Mouse (Mus musculus) stomach, embryonic 15.5 days (tissue): ENCODE measurements around the gene Arntl2. TPM values are rescaled to one million over a fixed set of nuclear protein-coding genes. Genes with fewer than 3 reads are reported as not detected.
"Not testable (repeated sequence)": the region's sequence is repeated elsewhere in the genome, so short reads cannot be mapped to it uniquely, and the experiment has no call there.

Source experiments
- ATAC-seq: fragments of 200-750 bp; cut with Nextera tagmentation; 2 replicates; pipeline ENCODE4 v1.8.0; 2017; ENCODE audit warnings: low read depth, moderate number of reproducible peaks, moderate TSS enrichment; ENCODE audit not compliant: insufficient read depth, low FRiP score
- H3K27ac ChIP-seq: fragments of 300-500 bp; sonication (generic); 2 replicates; pipeline ENCODE4 v1.5.1; 2015; ENCODE audit warnings: mild to moderate bottlenecking, inconsistent platforms
- H3K27me3 ChIP-seq: fragments of 300-500 bp; sonication (generic); replicated peaks from 2 replicates; pipeline ENCODE4 v1.6.1; 2015; ENCODE audit warnings: inconsistent platforms
- H3K36me3 ChIP-seq: fragments of 300-500 bp; sonication (generic); 2 replicates; pipeline ENCODE4 v1.6.1; 2015; ENCODE audit warnings: inconsistent platforms
- H3K4me1 ChIP-seq: fragments of 300-500 bp; sonication (generic); 2 replicates; pipeline ENCODE4 v1.6.1; 2015; ENCODE audit warnings: inconsistent platforms
- H3K4me2 ChIP-seq: fragments of 300-500 bp; sonication (generic); 2 replicates; pipeline ENCODE4 v1.6.1; 2015; ENCODE audit warnings: mild to moderate bottlenecking, inconsistent platforms
- H3K4me3 ChIP-seq: fragments of 300-500 bp; sonication (generic); replicated peaks from 2 replicates; pipeline ENCODE4 v1.5.1; 2015; ENCODE audit warnings: inconsistent platforms
- H3K9ac ChIP-seq: fragments of 300-500 bp; sonication (generic); 2 replicates; pipeline ENCODE4 v1.6.1; 2015; ENCODE audit warnings: inconsistent platforms
- H3K9me3 ChIP-seq: fragments of 300-500 bp; sonication (generic); 2 replicates; pipeline ENCODE4 v1.6.1; 2016; ENCODE audit warnings: inconsistent platforms
- WGBS: fragments of 180-500 bp; shearing (Covaris S2); methylation state at CpG from one replicate; pipeline ENCODE4 v1.1.7; 2015; 5-methylcytosine and 5-hydroxymethylcytosine counted together
- polyA plus RNA-seq: library from polyadenylated mRNA; unstranded; fragments of >200 nt; fragmentation: Nextera tagmentation; extraction: Ambion mirVana; gene quantifications from 2 replicates; pipeline ENCODE4 v1.2.1, GENCODE M21; 2015

The Arntl2 gene
- polyA plus RNA-seq, 1 experiment from 2014 or later, result 8.4 TPM

DNA sequence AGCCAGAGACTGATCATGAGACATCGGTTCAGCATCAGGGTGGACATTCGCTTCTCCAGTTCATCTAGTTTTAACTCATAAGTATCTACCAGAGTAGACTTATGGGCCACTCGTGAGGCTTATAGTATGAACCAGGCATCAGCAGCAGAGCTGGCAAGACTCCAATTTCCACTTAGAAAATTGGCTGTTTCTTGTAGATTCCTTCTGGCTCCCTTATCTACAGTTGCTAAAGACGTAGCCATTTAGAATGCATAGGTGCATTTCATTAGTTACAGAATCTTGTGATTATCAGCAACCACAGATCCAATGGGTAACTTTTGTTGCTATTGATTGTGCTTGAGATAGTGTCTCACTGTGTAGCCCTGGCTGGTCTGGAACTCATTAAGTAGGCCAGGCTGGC lies 56.9 kb downstream of the Arntl2 start:
- Histone ChIP-seq H3K4me2 (no peak overlapping the region), H3K27me3 (no peaks in the 10 kb centered on the region), H3K9me3 (no peaks in the 10 kb centered on the region), H3K9ac (no peak overlapping the region), H3K4me1 (no peaks in the 10 kb centered on the region), H3K36me3 (no peaks in the 10 kb centered on the region), H3K4me3 (no peak overlapping the region), H3K27ac (no peak overlapping the region)
- WGBS, result 56% methylated on average over 4 of the region's 4 CpGs
- peak; percentile 25; the same call in 1 of the 2 replicates for ATAC-seq

DNA sequence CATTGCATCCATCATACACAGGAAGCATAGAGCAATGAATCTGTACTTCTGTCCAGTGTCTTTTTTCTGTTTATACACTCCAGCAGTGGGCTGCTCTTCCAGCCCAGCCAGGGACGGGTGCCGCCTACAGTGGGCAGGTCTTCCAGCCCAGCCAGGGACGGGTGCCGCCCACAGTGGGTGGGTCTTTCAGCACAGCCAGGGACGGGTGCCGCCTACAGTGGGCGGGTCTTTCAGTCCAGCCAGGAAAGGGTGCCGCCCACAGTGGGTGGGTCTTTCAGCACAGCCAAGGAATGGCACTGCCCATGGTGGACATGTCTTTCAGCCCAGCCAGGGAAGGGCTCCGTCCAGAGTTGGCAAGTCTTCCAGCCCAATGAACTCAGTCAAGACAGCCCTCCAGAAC lies 59.3 kb downstream of the Arntl2 start:
- Histone ChIP-seq H3K4me3 (no peak overlapping the region), H3K27ac (no peak overlapping the region), H3K27me3 (no peaks in the 10 kb centered on the region), H3K4me1 (no peaks in the 10 kb centered on the region), H3K4me2 (no peak overlapping the region), H3K9ac (no peak overlapping the region), H3K36me3 (no peaks in the 10 kb centered on the region), H3K9me3 (no peaks in the 10 kb centered on the region)
- ATAC-seq, result 0 out of 2 replicates have a peak, but pooled peaks have one; percentile 63
- WGBS, result 91% methylated on average over 9 of the region's 9 CpGs

GRCm38 (mm10) chr6:146857386-146857785 lies 61.5 kb downstream of the Arntl2 start:
- no peak overlapping the region for H3K4me2 ChIP-seq
- no peak overlapping the region for H3K9ac ChIP-seq
- H3K36me3 ChIP-seq, result no peaks in the 10 kb centered on the region
- no peak overlapping the region for H3K27ac ChIP-seq
- H3K9me3 ChIP-seq, result no peaks in the 10 kb centered on the region
- H3K4me3 ChIP-seq, result no peak overlapping the region
- H3K27me3 ChIP-seq, result no peaks in the 10 kb centered on the region
- no peaks in the 10 kb centered on the region for H3K4me1 ChIP-seq
- no peak for ATAC-seq
- WGBS, result 93% methylated on average over 2 of the region's 2 CpGs

DNA sequence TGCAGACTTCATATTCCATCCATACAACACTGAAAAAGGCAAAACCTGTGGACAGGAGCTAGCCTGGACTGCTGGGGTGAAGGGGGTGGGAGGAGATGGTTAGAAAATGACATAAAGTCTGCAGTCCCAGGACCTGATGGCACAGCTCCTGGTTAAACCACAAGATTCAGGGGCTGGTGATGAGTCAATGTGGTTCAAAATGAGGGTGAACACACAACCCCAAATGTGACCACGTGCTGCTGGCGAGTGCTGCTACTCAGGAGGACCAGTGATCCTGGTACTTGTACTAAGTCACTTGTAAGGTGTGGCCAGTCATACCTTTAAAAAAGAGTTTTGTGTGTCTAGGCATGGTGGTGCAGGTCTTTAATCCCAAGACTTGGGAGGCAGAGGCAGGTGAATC lies 67.3 kb downstream of the Arntl2 start:
- no peaks in the 10 kb centered on the region for H3K27me3 ChIP-seq
- H3K4me2 ChIP-seq, result no peak overlapping the region
- no peaks in the 10 kb centered on the region for H3K4me1 ChIP-seq
- ATAC-seq, result no peak
- no peak overlapping the region for H3K4me3 ChIP-seq
- no peak overlapping the region for H3K9ac ChIP-seq
- H3K9me3 ChIP-seq, result no peaks in the 10 kb centered on the region
- 89% methylated on average over 2 of the region's 2 CpGs for WGBS
- H3K36me3 ChIP-seq, result no peaks in the 10 kb centered on the region
- H3K27ac ChIP-seq, result no peak overlapping the region

DNA sequence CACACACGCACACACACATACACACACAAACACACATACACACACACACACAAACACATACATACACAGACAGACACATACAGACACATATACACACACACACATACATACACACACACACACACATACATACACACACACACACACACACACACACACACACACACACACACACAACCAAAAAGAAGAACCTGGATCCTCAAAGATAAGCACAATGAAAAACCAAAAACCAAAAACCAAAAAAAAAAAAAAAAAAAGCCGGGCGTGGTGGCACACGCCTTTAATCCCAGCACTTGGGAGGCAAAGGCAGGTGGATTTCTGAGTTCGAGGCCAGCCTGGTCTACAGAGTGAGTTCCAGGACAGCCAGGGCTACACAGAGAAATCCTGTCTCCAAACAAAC lies 68.5 kb downstream of the Arntl2 start:
- not testable (repeated sequence) for H3K9ac ChIP-seq, H3K27ac ChIP-seq, H3K4me1 ChIP-seq, H3K4me3 ChIP-seq, ATAC-seq, H3K9me3 ChIP-seq, H3K27me3 ChIP-seq, H3K4me2 ChIP-seq, H3K36me3 ChIP-seq
- WGBS, result 93% methylated on average over 2 of the region's 5 CpGs

- Histone ChIP-seq H3K4me3 (no peak overlapping the region), H3K9ac (no peak overlapping the region), H3K27ac (no peak overlapping the region), H3K27me3 (no peaks in the 10 kb centered on the region), H3K4me1 (no peaks in the 10 kb centered on the region), H3K9me3 (no peaks in the 10 kb centered on the region), H3K36me3 (no peaks in the 10 kb centered on the region), H3K4me2 (no peak overlapping the region)
- no peak for ATAC-seq
- 81% methylated on average over 4 of the region's 4 CpGs for WGBS
Measured at GRCm38 (mm10) chr6:146865701-146866100, 69.8 kb downstream of the Arntl2 start.

DNA sequence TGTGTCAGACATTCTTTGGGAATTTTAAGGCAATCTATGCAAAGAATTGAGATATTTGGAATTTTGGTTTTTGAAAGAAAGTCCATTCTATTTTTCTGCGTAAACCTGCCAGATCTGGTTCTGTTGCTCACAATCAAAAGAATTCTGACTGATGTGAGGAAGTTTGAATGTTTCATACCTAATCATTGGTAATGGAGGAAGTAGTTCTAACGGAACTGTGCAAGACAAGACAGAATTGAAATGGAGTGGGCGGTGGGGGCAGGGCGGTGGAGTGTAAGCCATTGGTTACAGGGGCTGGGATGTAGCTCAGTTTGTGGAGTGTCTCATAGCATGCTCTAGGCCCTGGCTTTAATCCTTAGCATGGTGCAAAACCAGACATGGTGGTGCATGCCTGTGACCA lies 76.1 kb downstream of the Arntl2 start:
- Histone ChIP-seq H3K4me2 (no peak overlapping the region), H3K9me3 (no peaks in the 10 kb centered on the region), H3K4me1 (no peaks in the 10 kb centered on the region), H3K4me3 (no peak overlapping the region), H3K36me3 (no peaks in the 10 kb centered on the region), H3K27ac (no peak overlapping the region), H3K27me3 (no peaks in the 10 kb centered on the region), H3K9ac (no peak overlapping the region)
- ATAC-seq, result no peak
- WGBS, result 89% methylated on average over 4 of the region's 4 CpGs

GRCm38 (mm10) chr6:146874415-146874814 lies 78.6 kb downstream of the Arntl2 start:
- H3K4me1 ChIP-seq, result no peaks in the 10 kb centered on the region
- no peaks in the 10 kb centered on the region for H3K9me3 ChIP-seq
- H3K27me3 ChIP-seq, result no peaks in the 10 kb centered on the region
- H3K4me3 ChIP-seq, result no peak overlapping the region
- no peak overlapping the region for H3K9ac ChIP-seq
- WGBS, result 74% methylated on average over 6 of the region's 6 CpGs
- no peaks in the 10 kb centered on the region for H3K36me3 ChIP-seq
- ATAC-seq, result no peak
- no peak overlapping the region for H3K4me2 ChIP-seq
- no peak overlapping the region for H3K27ac ChIP-seq

GRCm38 (mm10) chr6:146876820-146877219 lies 81.0 kb downstream of the Arntl2 start:
- no peaks in the 10 kb centered on the region for H3K4me1 ChIP-seq
- H3K27ac ChIP-seq, result no peak overlapping the region
- ATAC-seq, result no peak
- H3K4me3 ChIP-seq, result no peak overlapping the region
- H3K4me2 ChIP-seq, result no peak overlapping the region
- no peak overlapping the region for H3K9ac ChIP-seq
- no peaks in the 10 kb centered on the region for H3K27me3 ChIP-seq
- no peaks in the 10 kb centered on the region for H3K36me3 ChIP-seq
- 89% methylated on average over 2 of the region's 2 CpGs for WGBS
- H3K9me3 ChIP-seq, result no peaks in the 10 kb centered on the region

GRCm38 (mm10) chr6:146877425-146878045 lies 81.7 kb downstream of the Arntl2 start:
- Histone ChIP-seq H3K9me3 (no peaks in the 10 kb centered on the region), H3K9ac (no peak overlapping the region), H3K4me3 (no peak overlapping the region), H3K27ac (no peak overlapping the region), H3K27me3 (no peaks in the 10 kb centered on the region), H3K4me2 (no peak overlapping the region), H3K36me3 (no peaks in the 10 kb centered on the region), H3K4me1 (no peaks in the 10 kb centered on the region)
- 87% methylated on average over 12 of the region's 12 CpGs for WGBS
- ATAC-seq, result no peak

DNA sequence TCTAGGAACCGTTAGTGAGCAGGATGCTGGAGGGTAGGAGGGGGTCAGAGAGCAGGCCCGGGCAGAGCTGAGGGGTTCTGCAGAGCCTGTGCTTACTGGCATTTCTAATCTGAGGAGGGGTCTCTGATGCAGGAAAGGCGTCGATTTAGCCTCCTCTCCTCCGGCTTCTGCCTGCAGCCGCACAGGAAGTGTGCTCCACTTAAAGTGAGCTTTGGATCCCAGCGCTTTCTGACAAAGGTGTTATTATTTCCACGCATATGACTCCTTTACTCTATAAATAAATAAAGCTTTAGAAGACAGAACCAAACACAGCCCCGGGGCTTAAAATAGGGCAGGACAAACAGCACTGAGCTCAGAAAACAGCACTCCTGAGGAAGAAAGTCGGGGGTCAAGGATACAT lies 83.1 kb downstream of the Arntl2 start:
- no peaks in the 10 kb centered on the region for H3K4me1 ChIP-seq
- no peak overlapping the region for H3K27ac ChIP-seq
- no peak overlapping the region for H3K4me2 ChIP-seq
- ATAC-seq, result no peak
- 52% methylated on average over 10 of the region's 10 CpGs for WGBS
- no peak overlapping the region for H3K4me3 ChIP-seq
- H3K27me3 ChIP-seq, result no peaks in the 10 kb centered on the region
- H3K9ac ChIP-seq, result no peak overlapping the region
- no peaks in the 10 kb centered on the region for H3K36me3 ChIP-seq
- no peaks in the 10 kb centered on the region for H3K9me3 ChIP-seq

GRCm38 (mm10) chr6:146879856-146880255 lies 84.0 kb downstream of the Arntl2 start:
- Histone ChIP-seq H3K4me1 (no peaks in the 10 kb centered on the region), H3K36me3 (no peaks in the 10 kb centered on the region), H3K27me3 (no peaks in the 10 kb centered on the region), H3K4me3 (no peak overlapping the region), H3K27ac (no peak overlapping the region), H3K9me3 (no peaks in the 10 kb centered on the region), H3K4me2 (no peak overlapping the region), H3K9ac (no peak overlapping the region)
- ATAC-seq, result no peak
- 87% methylated on average over 9 of the region's 9 CpGs for whole genome bisulfite sequencing

DNA sequence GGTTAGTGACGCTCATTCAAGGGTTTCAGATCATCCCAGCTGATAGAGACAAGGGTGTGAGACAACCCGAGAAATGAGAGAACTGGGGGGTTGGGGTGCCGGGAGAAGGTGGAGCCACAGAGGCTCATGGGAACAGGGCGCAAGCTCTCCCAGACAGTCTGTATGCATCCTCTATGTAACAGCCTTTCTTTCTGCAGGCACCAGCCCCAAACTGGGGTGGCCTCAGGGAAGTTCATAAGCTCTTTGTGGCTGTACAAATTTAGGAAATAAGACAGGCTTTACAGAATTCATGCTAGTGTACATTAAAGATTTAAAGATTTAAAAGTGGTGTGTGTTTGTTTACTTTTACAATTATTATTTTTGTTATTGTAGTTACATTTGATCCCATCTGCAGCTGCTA lies 84.4 kb downstream of the Arntl2 start:
- Histone ChIP-seq H3K4me3 (no peak overlapping the region), H3K36me3 (no peaks in the 10 kb centered on the region), H3K9ac (no peak overlapping the region), H3K27ac (no peak overlapping the region), H3K9me3 (no peaks in the 10 kb centered on the region), H3K27me3 (no peaks in the 10 kb centered on the region), H3K4me1 (no peaks in the 10 kb centered on the region), H3K4me2 (no peak overlapping the region)
- WGBS, result 79% methylated on average over 4 of the region's 4 CpGs
- no peak for ATAC-seq
